Mouse (Mus musculus) ES-Bruce4 (cell line): Measurements from ENCODE around the gene Slc38a9.

Source experiments
- EP300 ChIP-seq: IDR thresholded peaks from 2 replicates; pipeline ENCODE4 v1.6.1; 2011; ENCODE audit warnings: low read depth, low read length; ENCODE audit not compliant: insufficient read depth
- POLR2A ChIP-seq: IDR thresholded peaks from one replicate; pipeline ENCODE4 v1.8.1; 2011; ENCODE audit warnings: low read length; ENCODE audit not compliant: insufficient read depth

DNA sequence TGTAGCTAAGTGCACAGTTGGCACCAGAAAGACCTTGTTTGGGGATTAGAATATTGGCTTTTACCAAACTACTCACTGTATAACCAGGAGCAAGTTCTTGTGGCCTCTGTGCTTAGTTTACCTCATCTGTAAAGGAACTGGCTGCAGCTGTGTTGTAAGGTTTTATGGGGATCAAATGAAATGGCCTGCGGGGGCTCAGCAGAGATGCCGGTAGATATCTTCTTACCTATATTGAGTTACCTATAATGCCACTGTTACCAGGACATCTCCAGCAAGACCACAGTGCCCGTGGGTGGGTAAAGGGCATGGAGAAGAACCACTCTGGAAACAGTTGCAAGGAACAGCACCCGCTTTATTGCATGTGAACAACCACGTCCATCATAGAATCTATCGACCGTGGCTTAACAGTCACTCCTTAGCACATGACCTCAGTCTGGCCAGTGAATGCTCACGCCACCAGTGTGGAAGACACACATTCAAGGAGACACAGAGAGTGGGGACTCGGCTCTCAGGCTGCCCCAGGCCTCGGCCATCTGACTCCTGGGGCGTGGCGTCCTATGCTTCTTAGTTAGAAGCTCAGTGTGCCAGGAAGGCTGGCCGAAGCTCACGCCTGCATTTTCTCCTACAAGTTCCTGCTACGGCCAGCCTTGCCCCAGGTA lies 59.7 kb downstream of the Slc38a9 start:
- TF ChIP-seq EP300 (no peak), POLR2A (no peak)
